Mouse (Mus musculus): ENCODE measurements at regions not wholly inside any gene's neighbourhood (a gene's known extent, or its start where the extent isn't known, plus 50 kb on each side); places are given as distances from the start of the nearest gene placed in this dataset.
A peak's percentile ranks its signal among the peaks of the same experiment; 100 is the strongest.

GRCm38 (mm10) chr7:82921722-82922121 lies 54.6 kb downstream of the Mex3b start:
- no peak for ATAC-seq

GRCm38 (mm10) chr7:82923220-82924071 lies 56.3 kb downstream of the Mex3b start:
- ATAC-seq: no peak

GRCm38 (mm10) chr7:82924092-82924491 lies 57.0 kb downstream of the Mex3b start:
- no peak for ATAC-seq

GRCm38 (mm10) chr7:82938311-82938710 lies 71.2 kb downstream of the Mex3b start:
- ATAC-seq: no peak

- no peak for ATAC-seq
Observed at GRCm38 (mm10) chr7:82939536-82939935, 72.4 kb downstream of the Mex3b start.

- ATAC-seq: no peak
Observed at GRCm38 (mm10) chr7:82943376-82943775, 76.2 kb downstream of the Mex3b start.

- no peak for ATAC-seq
Observed at GRCm38 (mm10) chr7:82943797-82944196, 76.7 kb downstream of the Mex3b start.

GRCm38 (mm10) chr7:82949372-82949771 lies 82.2 kb downstream of the Mex3b start:
- ATAC-seq: no peak

- ATAC-seq: peak; percentile 82
Observed at GRCm38 (mm10) chr7:82957208-82957977, 90.3 kb downstream of the Mex3b start.

- ATAC-seq: no peak
Observed at GRCm38 (mm10) chr7:82970599-82970998, 103.5 kb downstream of the Mex3b start.

- peak; percentile 82 for ATAC-seq
Observed at GRCm38 (mm10) chr7:82971244-82971643, 104.1 kb downstream of the Mex3b start.

GRCm38 (mm10) chr7:82972214-82973006 lies 105.3 kb downstream of the Mex3b start:
- ATAC-seq: no peak

- no peak for ATAC-seq
Observed at GRCm38 (mm10) chr7:82990708-82991107, 123.6 kb downstream of the Mex3b start.

GRCm38 (mm10) chr7:82993136-82993535 lies 126.0 kb downstream of the Mex3b start:
- no peak for ATAC-seq

GRCm38 (mm10) chr7:82998848-82999247 lies 131.7 kb downstream of the Mex3b start:
- no peak for ATAC-seq

GRCm38 (mm10) chr7:83007540-83007939 lies 140.4 kb downstream of the Mex3b start:
- no peak for ATAC-seq

GRCm38 (mm10) chr7:83012145-83012544 lies 145.0 kb downstream of the Mex3b start:
- no peak for ATAC-seq

- ATAC-seq: no peak
Observed at GRCm38 (mm10) chr7:83014725-83015690, 147.9 kb downstream of the Mex3b start.

GRCm38 (mm10) chr7:83015756-83016155 lies 148.6 kb downstream of the Mex3b start:
- ATAC-seq: no peak

GRCm38 (mm10) chr7:83016566-83016965 lies 149.4 kb downstream of the Mex3b start:
- ATAC-seq: no peak

GRCm38 (mm10) chr7:83020584-83020983 lies 153.5 kb downstream of the Mex3b start:
- no peak for ATAC-seq

- ATAC-seq: no peak
Observed at GRCm38 (mm10) chr7:83023990-83024389, 156.9 kb downstream of the Mex3b start.

All from inflammation-experienced regulatory T-cells, adult 6 months (primary cell).